Mouse (Mus musculus) brain, embryonic 14.5 days (tissue): Measurements from ENCODE around the gene Gm10570. TPM values are rescaled to one million over a fixed set of nuclear protein-coding genes. Genes with fewer than 3 reads are reported as not detected.
A peak's percentile ranks its signal among the peaks of the same experiment; 100 is the strongest.

Experiments used
- DNase-seq: peaks from one replicate; pipeline ENCODE4 v3.0.0-alpha.2; 2011; ENCODE audit warnings: low read depth
- CTCF ChIP-seq: fragments of 200-500 bp; IDR thresholded peaks from 2 replicates; pipeline ENCODE4 v1.5.1; 2012; ENCODE audit warnings: inconsistent platforms, mild to moderate bottlenecking, moderate library complexity, borderline replicate concordance; ENCODE audit not compliant: insufficient read depth, insufficient read length; ENCODE audit errors: extremely low read depth
- POLR2A ChIP-seq: fragments of 200-500 bp; IDR thresholded peaks from 2 replicates; pipeline ENCODE4 v1.6.1; 2012; ENCODE audit warnings: mild to moderate bottlenecking, inconsistent platforms, borderline replicate concordance; ENCODE audit not compliant: poor library complexity, insufficient read depth, insufficient read length, severe bottlenecking; ENCODE audit errors: extremely low read depth
- polyA plus RNA-seq: library from polyadenylated mRNA; depleted of rRNA; stranded (reverse); fragments of >200 nt; gene quantifications from 2 replicates; pipeline ENCODE4 v1.2.3, GENCODE M21; 2012

The Gm10570 gene
- polyA plus RNA-seq, 1 experiment = 0.78 TPM

DNA sequence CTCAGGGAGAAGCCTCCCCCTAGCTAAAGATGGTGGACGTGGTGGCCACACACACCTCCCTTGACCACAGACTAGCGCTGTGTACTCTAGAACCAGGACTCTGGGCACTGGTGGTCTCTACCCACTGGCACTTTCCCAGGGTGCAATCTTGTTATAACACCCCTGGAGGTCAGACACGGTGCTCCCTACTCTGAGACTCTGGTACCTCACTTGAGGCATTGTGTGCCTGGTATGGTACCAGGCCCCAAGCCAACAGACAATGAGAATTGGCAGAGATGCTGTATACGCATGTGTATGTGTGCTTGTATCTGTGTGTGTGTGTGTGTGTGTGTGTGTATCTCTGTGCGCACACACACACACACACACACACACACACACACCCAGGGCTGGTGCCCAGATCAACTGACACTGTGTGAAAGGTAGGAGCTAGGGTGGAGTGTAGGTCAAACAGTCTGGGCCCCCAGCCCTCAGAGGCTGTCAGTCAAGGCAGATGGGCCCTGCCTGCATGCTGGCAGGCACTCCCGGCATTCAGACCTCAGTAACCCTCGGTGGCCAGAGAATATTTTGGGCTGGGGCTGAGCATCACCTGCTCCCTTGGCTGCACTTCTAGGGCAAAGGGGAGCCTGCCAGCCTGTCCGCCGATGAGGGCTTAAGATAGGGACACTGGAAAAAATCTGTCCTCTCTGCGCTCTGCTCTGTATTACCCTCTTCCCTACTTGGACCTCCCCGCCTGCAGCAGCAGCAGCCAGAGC, 9.4 kb downstream of the Gm10570 start:
- TF ChIP-seq CTCF = no peak
- no peak for TF ChIP-seq POLR2A
- peak; percentile 37 for DNase-seq

DNA sequence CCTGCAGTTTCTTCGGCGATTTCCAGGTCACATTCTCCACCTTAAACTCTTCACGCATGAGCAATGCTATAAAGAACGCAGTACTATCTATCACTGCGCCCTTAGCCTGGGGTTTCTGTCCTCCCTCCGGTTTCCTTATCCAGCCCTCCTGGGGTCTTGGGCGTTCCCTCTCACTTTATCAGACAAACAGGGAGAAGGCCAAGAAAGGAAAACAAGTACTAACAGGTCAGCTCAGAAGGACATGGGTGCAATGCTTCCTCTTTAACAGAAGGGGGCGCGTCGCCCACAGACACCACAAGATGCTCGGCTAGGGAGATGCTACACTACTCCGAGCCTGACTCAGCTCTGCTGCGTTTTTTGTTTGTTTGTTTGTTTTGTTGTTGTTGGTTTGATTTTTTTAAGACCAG, 11.3 kb downstream of the Gm10570 start:
- TF ChIP-seq POLR2A (no peak), CTCF (peak; percentile 86)
- peak; percentile 68 for DNase-seq

GRCm38 (mm10) chr4:130296243-130296965, 12.1 kb downstream of the Gm10570 start:
- DNase-seq = no peak
- no peak for TF ChIP-seq POLR2A
- TF ChIP-seq CTCF = no peak

DNA sequence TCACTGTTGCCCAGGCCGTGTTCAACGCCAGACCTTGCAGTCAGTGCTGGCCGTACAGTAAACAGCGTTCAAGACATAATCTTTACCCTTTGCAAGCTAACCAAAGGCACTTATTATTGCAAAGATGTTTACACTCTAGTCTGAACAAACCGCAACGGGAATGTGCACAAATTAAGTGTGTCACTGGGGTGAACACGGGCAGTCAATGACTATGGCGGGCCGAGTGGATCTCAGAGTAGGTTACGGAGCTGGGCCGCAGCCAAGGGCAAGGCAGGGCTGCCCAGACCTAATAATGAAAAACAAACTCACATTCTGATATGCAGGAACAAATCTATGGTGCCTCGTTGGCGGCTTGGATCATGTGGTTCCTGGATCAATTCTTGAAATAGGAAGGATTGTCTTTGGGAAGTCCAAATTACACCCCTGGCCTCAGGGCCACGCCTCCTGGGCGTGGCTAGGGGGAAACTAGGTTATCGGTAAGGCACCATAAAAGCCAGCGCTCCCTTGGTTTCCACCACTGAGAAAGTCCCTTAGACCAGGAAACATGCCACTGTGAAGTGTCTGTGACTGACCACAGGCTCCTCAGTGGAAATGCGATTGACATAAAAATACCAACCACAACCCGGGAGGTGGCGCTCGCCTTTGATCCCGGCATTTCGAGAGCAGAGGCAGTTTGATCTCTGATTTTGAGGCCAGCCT, 13.3 kb downstream of the Gm10570 start:
- TF ChIP-seq POLR2A (no peak), CTCF (no peak)
- DNase-seq = no peak

GRCm38 (mm10) chr4:130294513-130294912, 14.0 kb downstream of the Gm10570 start:
- no peak for DNase-seq
- no peak for TF ChIP-seq POLR2A
- TF ChIP-seq CTCF = no peak

- TF ChIP-seq POLR2A = no peak
- peak; percentile 96 for TF ChIP-seq CTCF
- DNase-seq = peak; percentile 87
These were observed 16.2 kb downstream of the Gm10570 start for GRCm38 (mm10) chr4:130292271-130292670.

DNA sequence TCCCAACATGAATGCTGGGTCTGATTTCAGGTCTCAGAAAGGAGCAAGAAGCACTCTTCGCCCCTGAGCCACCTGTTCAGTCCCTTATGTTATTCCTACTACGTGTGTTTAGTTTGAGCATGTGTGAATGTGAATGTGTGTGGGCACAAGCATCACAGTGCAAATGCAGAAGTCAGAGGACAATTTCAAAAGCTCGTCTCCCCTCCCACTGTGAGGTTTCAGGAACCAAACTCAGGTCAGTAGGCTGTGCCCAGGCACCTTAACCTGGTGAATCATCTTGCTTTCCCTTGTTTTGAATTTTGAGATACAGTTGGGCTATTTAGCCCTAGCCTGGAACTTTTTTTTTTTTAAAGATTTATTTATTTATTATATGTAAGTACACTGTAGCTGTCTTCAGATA, 18.6 kb downstream of the Gm10570 start:
- no peak for DNase-seq
- TF ChIP-seq CTCF (no peak), POLR2A (no peak)

GRCm38 (mm10) chr4:130286531-130286930, 21.9 kb downstream of the Gm10570 start:
- TF ChIP-seq POLR2A (no peak), CTCF (no peak)
- no peak for DNase-seq

DNA sequence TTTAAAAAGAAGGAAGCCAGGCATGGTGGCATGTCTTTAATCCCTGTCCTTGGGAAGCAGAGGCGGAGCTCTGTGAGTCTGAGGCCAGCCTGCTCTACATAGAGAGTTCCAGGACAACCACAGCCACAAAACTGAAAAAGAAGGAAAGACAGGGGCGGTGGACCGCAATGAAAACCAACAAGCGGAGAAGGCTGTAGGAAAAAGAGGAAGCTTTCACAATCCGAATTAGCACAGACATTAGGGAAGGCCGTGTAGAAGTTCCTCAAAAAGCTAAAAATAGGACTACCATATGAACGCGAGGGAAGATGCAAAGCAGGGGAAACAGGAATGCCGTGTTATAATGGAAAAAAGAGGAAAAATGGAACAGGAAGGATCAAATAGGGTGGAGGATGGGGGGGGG, 24.6 kb downstream of the Gm10570 start:
- DNase-seq = no peak
- TF ChIP-seq POLR2A = no peak
- no peak for TF ChIP-seq CTCF

DNA sequence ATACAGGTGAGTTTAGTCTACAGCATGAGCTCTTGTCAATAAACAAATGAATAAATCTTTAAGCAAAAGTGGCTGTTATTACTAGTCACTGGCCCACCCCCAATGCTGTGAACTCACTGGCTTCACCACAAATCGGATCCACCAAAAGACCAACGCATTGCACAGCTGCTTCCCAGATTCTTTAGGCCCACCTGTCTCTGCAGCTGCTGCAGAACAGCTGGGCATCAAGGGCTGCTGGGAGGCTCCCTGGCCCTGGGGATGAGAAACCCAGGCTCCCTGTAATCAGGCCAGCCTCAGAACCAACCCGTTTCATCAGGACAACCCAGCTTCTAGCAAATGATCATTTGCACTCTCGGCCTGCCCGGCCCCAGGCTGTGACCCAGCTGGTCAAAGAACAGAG, 25.6 kb downstream of the Gm10570 start:
- no peak for DNase-seq
- TF ChIP-seq POLR2A = no peak
- no peak for TF ChIP-seq CTCF

DNA sequence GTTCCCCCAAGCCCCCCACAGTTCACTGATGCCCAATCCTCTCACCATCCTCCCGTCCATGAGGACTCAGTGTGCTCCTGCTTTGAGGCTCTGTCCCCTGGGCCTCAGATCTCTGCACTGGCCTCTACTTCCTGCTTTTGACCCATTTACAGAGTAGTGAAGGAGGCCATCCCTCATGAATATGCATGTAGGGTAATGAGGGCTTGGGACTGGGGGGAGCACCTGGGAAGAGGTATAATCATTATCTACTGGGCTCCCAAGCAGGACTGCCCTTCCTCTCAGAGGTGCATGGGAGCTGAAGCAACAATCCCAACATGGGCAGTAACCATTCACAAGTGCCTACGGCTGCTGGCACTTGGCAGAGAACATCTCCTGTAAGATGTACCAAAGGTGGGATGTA, 29.4 kb downstream of the Gm10570 start, which contains the start of gene Serinc2:
Serinc2 (minus strand) TSS at position 101 of the 400 bp plus-strand sequence.
- no peak for DNase-seq
- TF ChIP-seq POLR2A = no peak
- no peak for TF ChIP-seq CTCF

- DNase-seq = no peak
- TF ChIP-seq POLR2A (no peak), CTCF (no peak)
These were observed 31.8 kb downstream of the Gm10570 start for GRCm38 (mm10) chr4:130276573-130277176.
